Mouse (Mus musculus): ENCODE results near the gene Cemip2. TPM values are rescaled to one million over a fixed set of nuclear protein-coding genes. Genes with fewer than 3 reads are reported as not detected.
A peak's percentile ranks its signal among the peaks of the same experiment; 100 is the strongest.

The Cemip2 gene
- polyA plus RNA-seq, 1 experiment from 2014 or later: 33.8 TPM

DNA sequence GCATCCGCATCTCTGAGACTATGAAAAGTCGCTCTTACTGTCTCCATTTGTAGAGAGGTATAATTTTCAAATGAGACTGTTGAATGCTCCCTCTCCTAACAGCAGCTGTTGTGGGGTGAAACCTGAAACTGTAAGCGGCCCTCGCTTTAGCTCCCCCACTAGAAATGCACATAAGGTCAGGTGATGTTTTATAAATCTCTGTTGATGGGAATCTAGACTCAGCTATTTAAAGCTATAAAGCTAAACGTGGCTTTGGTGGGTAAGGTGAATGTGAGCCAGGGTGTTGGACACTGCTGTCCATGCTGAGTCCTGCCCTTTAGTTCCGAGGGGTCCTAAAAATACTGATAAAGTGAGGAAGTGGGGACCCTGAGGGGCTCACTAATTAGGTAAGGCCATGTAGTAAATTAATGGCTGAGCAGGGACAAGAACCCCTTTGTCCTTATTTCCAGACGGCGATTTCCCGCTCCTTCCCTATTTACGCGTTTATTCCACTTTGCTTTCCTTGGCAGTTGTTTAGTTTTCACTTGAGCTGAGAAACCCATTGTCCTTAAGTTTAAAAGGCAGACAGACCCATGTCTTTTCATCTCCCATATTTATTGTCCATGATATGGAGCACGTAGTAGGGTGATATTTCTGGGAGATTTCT lies 3.8 kb downstream of the Cemip2 start:
- 41% methylated on average over 12 of the region's 12 CpGs for WGBS

DNA sequence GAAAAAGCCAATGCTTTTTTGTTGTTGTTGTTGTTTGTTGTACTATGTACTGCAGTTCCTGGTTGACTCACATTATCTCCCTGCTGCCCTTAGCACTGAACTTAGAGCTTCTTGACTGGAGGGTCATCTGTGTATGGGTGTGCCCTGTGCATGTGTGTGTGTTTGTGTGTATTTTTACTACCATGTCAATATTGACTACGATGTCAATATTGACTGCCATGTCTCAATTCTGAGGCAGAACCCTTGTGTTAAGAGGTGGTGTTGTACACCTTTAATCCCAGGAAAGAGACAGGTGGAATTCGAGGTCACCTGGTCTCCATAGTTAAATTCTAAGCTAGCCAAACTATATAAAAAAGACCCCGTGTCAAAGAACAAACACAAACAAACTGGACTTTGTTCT lies 5.6 kb downstream of the Cemip2 start:
- H3K36me3 ChIP-seq (ENCODE audit: control insufficient read depth, insufficient read depth, low read length): no peaks in the 10 kb centered on the region
- DNase-seq (ENCODE audit: low spot score): no peak
- no peaks in the 10 kb centered on the region for H3K27me3 ChIP-seq (replicated peaks; ENCODE audit: control insufficient read depth, insufficient read depth, low read length)
- no peak for ATAC-seq (ENCODE audit: low read depth)
- WGBS: 77% methylated on average over 3 of the region's 3 CpGs
- no peak overlapping the region for H3K9ac ChIP-seq (ENCODE audit: low read depth, low read length)
- no peaks in the 10 kb centered on the region for H3K9me3 ChIP-seq (ENCODE audit: control insufficient read depth, low read length)
- H3K27ac ChIP-seq (replicated peaks; ENCODE audit: low read depth, low read length): no peak overlapping the region
- no peak overlapping the region; the same call in 1 of the 2 replicates for H3K4me2 ChIP-seq (ENCODE audit: low read depth, low read length)
- peaks cover 31% of the 10 kb centered on the region for H3K4me1 ChIP-seq (ENCODE audit: control insufficient read depth, insufficient read depth, low read length)
- H3K4me3 ChIP-seq (ENCODE audit: low read depth, low read length): no peak overlapping the region

More for the DNA sequence above, 3.8 kb downstream of the Cemip2 start:
- H3K4me3 ChIP-seq (ENCODE audit: low read depth, low read length): no peak overlapping the region
- no peaks in the 10 kb centered on the region for H3K9me3 ChIP-seq (ENCODE audit: control insufficient read depth, low read length)
- peak overlapping the region; percentile 56 for H3K4me2 ChIP-seq (ENCODE audit: low read depth, low read length)
- no peak for ATAC-seq (ENCODE audit: low read depth)
- no peak overlapping the region for H3K9ac ChIP-seq (ENCODE audit: low read depth, low read length)
- no peaks in the 10 kb centered on the region for H3K27me3 ChIP-seq (replicated peaks; ENCODE audit: control insufficient read depth, insufficient read depth, low read length)
- no peaks in the 10 kb centered on the region for H3K36me3 ChIP-seq (ENCODE audit: control insufficient read depth, insufficient read depth, low read length)
- H3K27ac ChIP-seq (replicated peaks; ENCODE audit: low read depth, low read length): no peak overlapping the region
- peak; percentile 60 for DNase-seq (ENCODE audit: low spot score)
- H3K4me1 ChIP-seq (ENCODE audit: control insufficient read depth, insufficient read depth, low read length): peaks cover 37% of the 10 kb centered on the region

- Histone ChIP-seq H3K36me3 (ENCODE audit: control insufficient read depth, insufficient read depth, low read length) (no peaks in the 10 kb centered on the region), H3K9me3 (ENCODE audit: control insufficient read depth, low read length) (no peaks in the 10 kb centered on the region), H3K4me1 (ENCODE audit: control insufficient read depth, insufficient read depth, low read length) (peaks cover 31% of the 10 kb centered on the region), H3K4me3 (ENCODE audit: low read depth, low read length) (no peak overlapping the region), H3K27me3 (replicated peaks; ENCODE audit: control insufficient read depth, insufficient read depth, low read length) (no peaks in the 10 kb centered on the region), H3K27ac (replicated peaks; ENCODE audit: low read depth, low read length) (no peak overlapping the region; the same call in 1 of the 2 replicates), H3K9ac (ENCODE audit: low read depth, low read length) (no peak overlapping the region), H3K4me2 (ENCODE audit: low read depth, low read length) (no peak overlapping the region; the same call in 1 of the 2 replicates)
- 26% methylated on average over 8 of the region's 8 CpGs for WGBS
- DNase-seq (ENCODE audit: low spot score): peak; percentile 72
- peak; percentile 45 for ATAC-seq (ENCODE audit: low read depth)
Observed at GRCm38 (mm10) chr19:21784331-21785131, 6.4 kb downstream of the Cemip2 start.

GRCm38 (mm10) chr19:21785132-21785528 lies 7.0 kb downstream of the Cemip2 start:
- no peak for DNase-seq (ENCODE audit: low spot score)
- Histone ChIP-seq H3K27me3 (replicated peaks; ENCODE audit: control insufficient read depth, insufficient read depth, low read length) (no peaks in the 10 kb centered on the region), H3K4me3 (ENCODE audit: low read depth, low read length) (no peak overlapping the region), H3K27ac (replicated peaks; ENCODE audit: low read depth, low read length) (no peak overlapping the region), H3K9me3 (ENCODE audit: control insufficient read depth, low read length) (no peaks in the 10 kb centered on the region), H3K4me1 (ENCODE audit: control insufficient read depth, insufficient read depth, low read length) (peaks cover 27% of the 10 kb centered on the region), H3K36me3 (ENCODE audit: control insufficient read depth, insufficient read depth, low read length) (no peaks in the 10 kb centered on the region), H3K9ac (ENCODE audit: low read depth, low read length) (no peak overlapping the region), H3K4me2 (ENCODE audit: low read depth, low read length) (no peak overlapping the region)
- no peak for ATAC-seq (ENCODE audit: low read depth)
- WGBS: 9% methylated on average over 3 of the region's 3 CpGs

- H3K9me3 ChIP-seq (ENCODE audit: control insufficient read depth, low read length): no peaks in the 10 kb centered on the region
- no peak overlapping the region for H3K4me3 ChIP-seq (ENCODE audit: low read depth, low read length)
- peaks cover 8% of the 10 kb centered on the region for H3K4me1 ChIP-seq (ENCODE audit: control insufficient read depth, insufficient read depth, low read length)
- H3K27me3 ChIP-seq (replicated peaks; ENCODE audit: control insufficient read depth, insufficient read depth, low read length): no peaks in the 10 kb centered on the region
- no peak for ATAC-seq (ENCODE audit: low read depth)
- WGBS: 69% methylated on average over 6 of the region's 6 CpGs
- no peak for DNase-seq (ENCODE audit: low spot score)
- H3K9ac ChIP-seq (ENCODE audit: low read depth, low read length): no peak overlapping the region
- no peak overlapping the region for H3K4me2 ChIP-seq (ENCODE audit: low read depth, low read length)
- H3K36me3 ChIP-seq (ENCODE audit: control insufficient read depth, insufficient read depth, low read length): no peaks in the 10 kb centered on the region
- H3K27ac ChIP-seq (replicated peaks; ENCODE audit: low read depth, low read length): no peak overlapping the region
Observed at GRCm38 (mm10) chr19:21787004-21787480, 8.9 kb downstream of the Cemip2 start.

- Histone ChIP-seq H3K9ac (ENCODE audit: low read depth, low read length) (no peak overlapping the region), H3K27me3 (replicated peaks; ENCODE audit: control insufficient read depth, insufficient read depth, low read length) (no peaks in the 10 kb centered on the region), H3K9me3 (ENCODE audit: control insufficient read depth, low read length) (no peaks in the 10 kb centered on the region), H3K36me3 (ENCODE audit: control insufficient read depth, insufficient read depth, low read length) (peaks cover 7% of the 10 kb centered on the region; the same call in 1 of the 2 replicates), H3K4me1 (ENCODE audit: control insufficient read depth, insufficient read depth, low read length) (peaks cover 4% of the 10 kb centered on the region), H3K4me3 (ENCODE audit: low read depth, low read length) (no peak overlapping the region), H3K4me2 (ENCODE audit: low read depth, low read length) (no peak overlapping the region), H3K27ac (replicated peaks; ENCODE audit: low read depth, low read length) (no peak overlapping the region)
- 31% methylated on average over 8 of the region's 8 CpGs for WGBS
- 0 out of 2 replicates have a peak, but pooled peaks have one; percentile 14 for ATAC-seq (ENCODE audit: low read depth)
- DNase-seq (ENCODE audit: low spot score): peak; percentile 48
Observed at GRCm38 (mm10) chr19:21788999-21789398, 10.9 kb downstream of the Cemip2 start.

GRCm38 (mm10) chr19:21789676-21790075 lies 11.5 kb downstream of the Cemip2 start:
- no peak overlapping the region for H3K9ac ChIP-seq (ENCODE audit: low read depth, low read length)
- ATAC-seq (ENCODE audit: low read depth) (peak; percentile 82), DNase-seq (ENCODE audit: low spot score) (peak; percentile 68)
- 39% methylated on average over 6 of the region's 6 CpGs for WGBS
- H3K36me3 ChIP-seq (ENCODE audit: control insufficient read depth, insufficient read depth, low read length): peaks cover 14% of the 10 kb centered on the region; the same call in 1 of the 2 replicates
- no peaks in the 10 kb centered on the region; the same call in none of the 2 replicates for H3K4me1 ChIP-seq (ENCODE audit: control insufficient read depth, insufficient read depth, low read length)
- no peaks in the 10 kb centered on the region for H3K9me3 ChIP-seq (ENCODE audit: control insufficient read depth, low read length)
- H3K27me3 ChIP-seq (replicated peaks; ENCODE audit: control insufficient read depth, insufficient read depth, low read length): no peaks in the 10 kb centered on the region
- H3K27ac ChIP-seq (replicated peaks; ENCODE audit: low read depth, low read length): no peak overlapping the region
- H3K4me2 ChIP-seq (ENCODE audit: low read depth, low read length): no peak overlapping the region
- no peak overlapping the region for H3K4me3 ChIP-seq (ENCODE audit: low read depth, low read length)

DNA sequence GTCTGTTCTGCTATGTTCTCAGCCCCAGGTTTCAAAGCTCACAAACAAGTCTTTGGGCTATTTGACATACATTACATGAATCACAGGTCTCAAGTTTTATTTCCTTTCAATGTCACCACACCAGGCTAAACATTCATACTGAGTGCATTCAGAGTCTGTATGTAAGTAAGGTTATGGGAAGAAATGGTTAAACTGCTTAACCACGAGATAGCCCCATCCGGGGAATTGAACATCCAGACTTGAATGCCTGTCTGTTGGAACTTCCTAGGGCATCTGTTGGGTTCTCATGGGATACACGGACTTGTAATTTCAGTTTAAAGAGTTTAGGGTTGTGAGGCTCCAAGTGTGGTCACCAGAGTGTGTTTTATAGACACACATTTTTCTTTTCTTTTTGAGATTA lies 13.2 kb downstream of the Cemip2 start:
- H3K4me1 ChIP-seq (ENCODE audit: control insufficient read depth, insufficient read depth, low read length): no peaks in the 10 kb centered on the region; the same call in 1 of the 2 replicates
- no peak overlapping the region for H3K4me3 ChIP-seq (ENCODE audit: low read depth, low read length)
- no peak overlapping the region for H3K9ac ChIP-seq (ENCODE audit: low read depth, low read length)
- no peak overlapping the region for H3K27ac ChIP-seq (replicated peaks; ENCODE audit: low read depth, low read length)
- H3K27me3 ChIP-seq (replicated peaks; ENCODE audit: control insufficient read depth, insufficient read depth, low read length): no peaks in the 10 kb centered on the region
- no peak for ATAC-seq (ENCODE audit: low read depth)
- H3K4me2 ChIP-seq (ENCODE audit: low read depth, low read length): no peak overlapping the region
- DNase-seq (ENCODE audit: low spot score): no peak
- WGBS: 74% methylated on average over 3 of the region's 3 CpGs
- peaks cover 30% of the 10 kb centered on the region; the same call in 1 of the 2 replicates for H3K36me3 ChIP-seq (ENCODE audit: control insufficient read depth, insufficient read depth, low read length)
- H3K9me3 ChIP-seq (ENCODE audit: control insufficient read depth, low read length): no peaks in the 10 kb centered on the region

Measured in embryonic facial prominence, embryonic 14.5 days (tissue).